Mouse (Mus musculus) CH12.LX (cell line): ENCODE measurements around the gene Rmi1. TPM values are rescaled to one million over a fixed set of nuclear protein-coding genes. Genes with fewer than 3 reads are reported as not detected.

ENCODE experiments used
- DNase-seq: peaks from one replicate; pipeline ENCODE4 v3.0.0-alpha.2; 2013; ENCODE audit errors: extremely low read depth
- H3K27ac ChIP-seq: 2 replicates; pipeline ENCODE4 v1.5.1; 2012; ENCODE audit warnings: low read depth, mild to moderate bottlenecking, control low read depth, moderate library complexity; ENCODE audit not compliant: insufficient read depth
- H3K27me3 ChIP-seq: replicated peaks from 2 replicates; pipeline ENCODE3; 2012; ENCODE audit warnings: inconsistent platforms
- H3K36me3 ChIP-seq, 2 experiments: replicated peaks in 1 of 2; 2 replicates each; pipeline versions ENCODE3 to v1.6.1; 2012; ENCODE audit warnings: inconsistent platforms in 1 of 2, low read length in 1 of 2, mild to moderate bottlenecking in 1 of 2, mixed read lengths in 1 of 2, moderate library complexity in 1 of 2; ENCODE audit not compliant: control insufficient read depth in 1 of 2, insufficient read depth in 1 of 2
- H3K4me1 ChIP-seq, 2 experiments: 2 replicates each; pipeline ENCODE4 v1.6.1; 2012; ENCODE audit warnings: inconsistent platforms in 1 of 2, moderate library complexity in 1 of 2; ENCODE audit not compliant: insufficient read depth in 2 of 2, control insufficient read depth in 1 of 2
- H3K4me2 ChIP-seq: 2 replicates; pipeline ENCODE4 v1.6.1; 2012; ENCODE audit warnings: low read depth, mild to moderate bottlenecking, control low read depth; ENCODE audit not compliant: poor library complexity, insufficient read depth, severe bottlenecking
- H3K4me3 ChIP-seq, 3 experiments: fragments of 150-350 bp in 1 of 3; sonication (generic) in 1 of 3; replicated peaks in 1 of 3; 2 replicates each; pipeline versions ENCODE3 to v1.5.1; 2011 to 2012; ENCODE audit warnings: low read depth in 2 of 3, low read length in 2 of 3, mild to moderate bottlenecking in 2 of 3, moderate library complexity in 2 of 3, control low read depth in 1 of 3, improper control_type of control experiment in 1 of 3, inconsistent platforms in 1 of 3, mixed read lengths in 1 of 3; ENCODE audit not compliant: poor library complexity in 1 of 3
- H3K79me2 ChIP-seq: replicated peaks from 2 replicates; pipeline ENCODE4 v1.6.1; 2012; ENCODE audit warnings: mild to moderate bottlenecking, moderate library complexity; ENCODE audit not compliant: control insufficient read depth, poor library complexity, insufficient read depth, severe bottlenecking; ENCODE audit errors: extremely low read depth
- H3K9ac ChIP-seq: 2 replicates; pipeline ENCODE4 v1.6.1; 2012; ENCODE audit warnings: low read depth, mild to moderate bottlenecking, control low read depth, moderate library complexity; ENCODE audit not compliant: insufficient read depth
- H3K9me3 ChIP-seq: replicated peaks from 2 replicates; pipeline ENCODE3; 2012; ENCODE audit warnings: low read length, inconsistent platforms, mixed read lengths
- CHD1 ChIP-seq: IDR thresholded peaks from 2 replicates; pipeline ENCODE4 v1.6.1; 2012; ENCODE audit warnings: low read depth, low read length, improper control_type of control experiment, inconsistent platforms
- ETS1 ChIP-seq: conservative IDR thresholded peaks from 2 replicates; pipeline ENCODE4 v1.6.1; 2012; ENCODE audit warnings: low read depth, mild to moderate bottlenecking, inconsistent platforms, low read length, improper control_type of control experiment, moderate library complexity
- KAT2A ChIP-seq: IDR thresholded peaks from 2 replicates; pipeline ENCODE4 v1.6.1; 2012; ENCODE audit warnings: low read length, improper control_type of control experiment, inconsistent platforms; ENCODE audit not compliant: insufficient replicate concordance
- MAFK ChIP-seq: IDR thresholded peaks from 2 replicates; pipeline ENCODE4 v1.6.1; 2011; ENCODE audit warnings: low read length, improper control_type of control experiment; ENCODE audit not compliant: insufficient replicate concordance
- MAZ ChIP-seq: IDR thresholded peaks from 2 replicates; pipeline ENCODE4 v1.6.1; 2012; ENCODE audit warnings: low read depth, mild to moderate bottlenecking, inconsistent platforms, low read length, improper control_type of control experiment, moderate library complexity
- TBP ChIP-seq: conservative IDR thresholded peaks from 2 replicates; pipeline ENCODE4 v1.6.1; 2011; ENCODE audit warnings: low read depth, low read length, improper control_type of control experiment
- ZC3H11A ChIP-seq: IDR thresholded peaks from 2 replicates; pipeline ENCODE4 v1.6.1; 2012; ENCODE audit warnings: low read depth, mild to moderate bottlenecking, inconsistent platforms, low read length, improper control_type of control experiment
- ZKSCAN1 ChIP-seq: IDR thresholded peaks from 2 replicates; pipeline ENCODE4 v1.6.1; 2012; ENCODE audit warnings: low read depth, inconsistent platforms, low read length, improper control_type of control experiment, borderline replicate concordance
- ZNF384 ChIP-seq: IDR thresholded peaks from 2 replicates; pipeline ENCODE4 v1.6.1; 2012; ENCODE audit warnings: low read depth, low read length, improper control_type of control experiment, inconsistent platforms
- dilution Hi-C: fragments of 300-500 bp; cut with MboI; formaldehyde crosslinking; loops from 2 replicates; pipeline ENCODE4 v1.14.3; 2020; ENCODE audit warnings: low sequenced_read_pairs; ENCODE audit not compliant: extremely low pct_unique_long_range_greater_than_20kb, extremely low pct_ligation_motif_present
- in situ Hi-C: fragments of 300-500 bp; cut with MboI; formaldehyde crosslinking; loops from 3 replicates; pipeline ENCODE4 v1.14.3; 2019; ENCODE audit warnings: low sequenced_read_pairs, low pct_ligation_motif_present, low pct_unique_long_range_greater_than_20kb, mixed read lengths
- polyA plus RNA-seq: library from polyadenylated mRNA; unstranded; fragments of >175 nt; gene quantifications from 2 replicates; pipeline ENCODE4 v1.2.1, GENCODE M21; 2012; ENCODE audit warnings: low read depth; ENCODE audit not compliant: insufficient read length
- total RNA-seq, 2 experiments: library from RNA; depleted of rRNA; stranded (reverse); fragments of 300-350 nt in 1 of 2; fragments of >200 nt in 1 of 2; gene quantifications; 2 replicates each; pipeline ENCODE4 v1.2.3; 2012 to 2014

Gene Rmi1
- total and polyA plus RNA-seq, 3 experiments, result 6.8 to 11.0 (median 8.4) TPM

GRCm38 (mm10) chr13:58422242-58422641 lies 20.2 kb downstream of the Rmi1 start:
- Histone ChIP-seq H3K9ac (no peak overlapping the region), H3K36me3 (no peaks in the 10 kb centered on the region), H3K27ac (no peak overlapping the region), H3K4me2 (no peak overlapping the region), H3K4me1 (peaks cover 3 to 12% of the 10 kb centered on the region in 2 experiments; a peak in 3 of 4 replicates), H3K4me3 (no peak overlapping the region), H3K9me3 (peaks cover 3% of the 10 kb centered on the region), H3K27me3 (peaks cover 16% of the 10 kb centered on the region), H3K79me2 (no peaks in the 10 kb centered on the region)
- in situ Hi-C loops (no loop called here), dilution Hi-C loops (no loop called here)
- DNase-seq, result no peak
- TF ChIP-seq ETS1 (no peak), MAZ (no peak)

- Histone ChIP-seq H3K27ac (no peak overlapping the region), H3K9ac (no peak overlapping the region), H3K4me3 (no peak overlapping the region), H3K4me1 (peaks cover 3 to 12% of the 10 kb centered on the region in 2 experiments; a peak in 3 of 4 replicates), H3K36me3 (no peaks in the 10 kb centered on the region), H3K9me3 (no peaks in the 10 kb centered on the region), H3K4me2 (no peak overlapping the region), H3K27me3 (peaks cover 22% of the 10 kb centered on the region), H3K79me2 (no peaks in the 10 kb centered on the region)
- in situ Hi-C loops (no loop called here), dilution Hi-C loops (no loop called here)
- no peak for DNase-seq
- TF ChIP-seq TBP (no peak), KAT2A (no peak), ZC3H11A (no peak), ZKSCAN1 (no peak)
Measured at GRCm38 (mm10) chr13:58423061-58423660, 21.1 kb downstream of the Rmi1 start.

GRCm38 (mm10) chr13:58439716-58440115 lies 37.7 kb downstream of the Rmi1 start:
- Histone ChIP-seq H3K27ac (no peak overlapping the region), H3K4me3 (no peak overlapping the region), H3K36me3 (no peaks in the 10 kb centered on the region), H3K9ac (no peak overlapping the region), H3K9me3 (peaks cover 13% of the 10 kb centered on the region), H3K79me2 (no peaks in the 10 kb centered on the region), H3K4me2 (no peak overlapping the region)
- no peak for DNase-seq
- dilution Hi-C loops, result no loop called here
- TF ChIP-seq MAFK (no peak), ZNF384 (0 out of 2 replicates have a peak, but pooled peaks have one; percentile 5), CHD1 (no peak), ZC3H11A (no peak)
- TF ChIP-seq, all 38 proteins: peak for 1
- Histone ChIP-seq H3K4me1 (peaks cover 3 to 15% of the 10 kb centered on the region in 2 experiments), H3K27me3 (peaks cover 54% of the 10 kb centered on the region)
- in situ Hi-C loops, result no loop called here
